Mouse (Mus musculus) urinary bladder, postnatal 4 days (tissue): ENCODE data around the gene Ech1.
A peak's percentile ranks its signal among the peaks of the same experiment; 100 is the strongest.

Experiments used
- DNase-seq, 2 experiments: peaks; one replicate each; pipeline ENCODE4 v3.0.0; 2021 to 2022; ENCODE audit warnings: low spot score in 2 of 2

The Ech1 gene

GRCm38 (mm10) chr7:28824941-28825685 lies at the start of gene Ech1:
Gene Ech1 (plus strand): TSS chr7:28825217.
- DNase-seq = peak; percentile 90 to 94

GRCm38 (mm10) chr7:28778825-28779224 lies 46.2 kb upstream of the Ech1 start:
- no peak for DNase-seq

- DNase-seq = peak; percentile 83 to 93
These were observed 44.9 kb upstream of the Ech1 start for GRCm38 (mm10) chr7:28780067-28780658.

GRCm38 (mm10) chr7:28780857-28781256 lies 44.2 kb upstream of the Ech1 start:
- no peak for DNase-seq

GRCm38 (mm10) chr7:28781261-28781663 lies 43.8 kb upstream of the Ech1 start:
- DNase-seq = no peak

DNA sequence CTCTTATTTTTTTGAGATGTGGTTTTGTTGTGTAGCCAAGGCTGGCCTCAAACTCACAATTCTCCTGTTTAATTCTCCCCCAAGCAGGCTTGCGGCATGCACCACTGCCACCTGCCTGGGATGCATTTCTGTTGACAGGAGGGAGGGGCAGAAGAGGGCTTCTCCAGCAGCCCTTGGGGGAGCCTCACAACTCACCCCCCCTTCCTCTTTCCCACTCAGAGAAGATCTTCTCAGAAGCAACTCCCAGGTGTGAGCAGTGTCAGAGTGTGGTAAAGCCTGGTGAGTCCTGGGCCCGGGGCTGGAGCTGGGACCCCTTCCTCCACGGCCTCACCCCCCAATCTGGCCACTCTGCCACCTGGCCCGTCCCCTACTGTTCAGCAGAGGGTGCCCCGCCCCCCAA lies 39.9 kb upstream of the Ech1 start:
- no peak for DNase-seq

GRCm38 (mm10) chr7:28787884-28788283 lies 37.1 kb upstream of the Ech1 start:
- no peak for DNase-seq

GRCm38 (mm10) chr7:28788307-28789195 lies 36.5 kb upstream of the Ech1 start, which contains the start of gene Rinl:
Gene Rinl (plus strand): TSS chr7:28788969.
- no peak for DNase-seq

DNA sequence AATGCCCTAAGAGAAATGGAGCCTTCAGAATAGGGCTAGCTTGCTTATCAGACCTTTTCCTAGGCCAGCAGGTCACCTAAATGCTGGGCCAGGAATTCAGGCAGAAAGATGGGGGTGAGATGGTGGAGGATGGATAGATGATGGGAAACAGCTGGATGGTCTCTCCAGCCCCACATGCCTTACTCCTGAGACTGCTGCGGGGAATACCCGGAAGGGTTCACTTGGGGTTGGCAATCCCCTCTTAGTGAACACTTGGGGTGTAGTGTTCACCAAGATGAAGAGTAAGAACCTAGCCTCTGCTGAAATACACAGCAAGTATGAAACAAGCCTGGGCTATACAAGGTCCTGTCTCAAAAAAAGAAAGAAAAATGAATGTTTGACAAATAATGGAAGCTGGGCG lies 35.8 kb upstream of the Ech1 start:
- DNase-seq = no peak

GRCm38 (mm10) chr7:28790066-28790806 lies 34.8 kb upstream of the Ech1 start:
- no peak for DNase-seq

- no peak for DNase-seq
These were observed 33.3 kb upstream of the Ech1 start for GRCm38 (mm10) chr7:28791706-28792105.

GRCm38 (mm10) chr7:28792391-28793185 lies 32.4 kb upstream of the Ech1 start:
- DNase-seq = no peak

DNA sequence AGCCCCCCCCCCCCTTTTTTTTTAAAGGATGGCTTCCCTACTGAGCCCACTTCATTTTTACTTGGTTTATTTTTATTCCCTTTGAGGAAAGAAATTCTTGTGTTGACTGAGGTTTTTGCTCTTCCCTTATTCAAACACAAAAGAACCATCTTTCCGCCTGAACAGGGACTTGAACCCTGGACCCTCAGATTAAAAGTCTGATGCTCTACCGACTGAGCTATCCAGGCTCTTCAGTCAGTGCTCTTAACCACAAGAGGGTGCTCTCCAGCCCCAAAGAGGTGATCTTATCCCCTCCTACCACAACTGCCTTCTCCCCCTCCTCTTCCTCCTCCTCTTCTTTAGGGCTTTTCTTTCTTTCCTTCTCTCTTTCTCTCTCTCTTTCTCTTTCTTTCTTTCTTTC lies 31.2 kb upstream of the Ech1 start:
- DNase-seq = no peak

- no peak for DNase-seq
These were observed 30.5 kb upstream of the Ech1 start for GRCm38 (mm10) chr7:28794496-28794895.

- DNase-seq = no peak
These were observed 29.2 kb upstream of the Ech1 start for GRCm38 (mm10) chr7:28795832-28796231.

GRCm38 (mm10) chr7:28796562-28796975 lies 28.4 kb upstream of the Ech1 start:
- DNase-seq = peak; percentile 80 to 84

DNA sequence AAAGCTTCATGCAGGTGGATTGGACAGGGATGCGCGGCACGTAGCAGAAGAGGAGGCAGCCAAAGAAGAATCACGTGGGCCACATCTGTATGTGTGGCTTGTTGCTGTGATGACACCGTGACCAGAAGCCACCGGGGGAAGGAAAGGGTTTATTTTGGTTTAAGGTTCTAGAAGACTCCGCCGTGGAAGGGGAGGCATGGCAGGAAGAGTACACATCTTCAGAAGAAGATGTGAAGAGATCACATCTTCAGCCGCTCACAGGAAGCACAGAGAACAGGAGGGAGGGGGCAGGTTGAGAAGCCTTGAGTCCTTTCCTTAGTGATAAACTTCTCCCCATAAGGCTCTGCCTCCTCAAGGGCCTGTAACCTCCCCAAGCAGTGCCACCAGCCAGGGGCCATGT lies 25.0 kb upstream of the Ech1 start:
- DNase-seq = no peak

GRCm38 (mm10) chr7:28801451-28801850 lies 23.6 kb upstream of the Ech1 start:
- DNase-seq = no peak

DNA sequence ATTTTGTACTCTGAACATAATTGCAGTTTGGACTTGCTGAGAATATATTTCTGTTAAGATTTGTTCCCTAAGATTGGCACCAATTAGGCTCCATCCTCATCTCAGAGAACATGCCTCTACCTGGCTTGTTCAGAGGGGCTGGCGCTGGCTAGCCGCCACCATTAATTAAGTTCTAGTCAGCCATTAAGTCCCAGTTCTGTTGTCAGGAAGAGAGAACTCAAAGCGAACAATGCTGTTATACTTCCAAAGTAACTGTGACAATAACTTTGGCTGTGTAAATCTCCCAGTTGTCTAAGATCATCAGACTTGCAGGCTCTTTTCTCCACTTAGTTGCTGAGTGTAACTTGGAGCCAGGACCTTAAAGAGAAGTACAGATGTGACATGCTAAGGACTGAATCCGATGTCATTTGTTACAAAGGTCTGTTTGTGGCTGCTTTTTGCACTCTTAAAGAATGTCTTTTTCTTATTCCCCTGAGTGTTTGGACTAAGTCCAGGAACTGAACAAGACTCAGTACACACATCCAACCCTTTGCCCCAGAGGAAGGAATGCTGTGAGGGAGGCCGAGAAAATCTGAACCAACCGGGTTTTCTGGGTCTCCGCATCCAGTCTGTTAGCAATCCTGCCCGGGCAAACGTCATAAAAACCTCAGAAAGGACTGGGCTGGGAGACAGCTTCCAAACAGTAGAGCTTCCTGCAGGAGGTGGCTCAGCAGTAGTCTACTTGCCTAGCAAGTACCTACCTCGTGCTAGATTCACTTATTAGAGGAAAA lies 22.9 kb upstream of the Ech1 start:
- DNase-seq = peak in 1 of 2 experiments; percentile 69
